Mouse (Mus musculus): Measurements from ENCODE around the gene Senp1.

Gene Senp1

GRCm38 (mm10) chr15:98002991-98003821 is 90.3 kb downstream of the Senp1 start:
- in situ Hi-C loops (cut with MboI, MseI): no loop called here

GRCm38 (mm10) chr15:98002113-98002990 is 91.2 kb downstream of the Senp1 start:
- in situ Hi-C loops (cut with MboI, MseI): no loop called here

- in situ Hi-C loops (cut with MboI, MseI): no loop called here
Observed at GRCm38 (mm10) chr15:98001321-98002112, 92.0 kb downstream of the Senp1 start.

GRCm38 (mm10) chr15:97999991-98000390 is 93.6 kb downstream of the Senp1 start:
- in situ Hi-C loops (cut with MboI, MseI): no loop called here

GRCm38 (mm10) chr15:97999546-97999945 is 94.0 kb downstream of the Senp1 start:
- in situ Hi-C loops (cut with MboI, MseI): no loop called here

GRCm38 (mm10) chr15:97996716-97997256 is 96.8 kb downstream of the Senp1 start:
- in situ Hi-C loops (cut with MboI, MseI): no loop called here

- in situ Hi-C loops (cut with MboI, MseI): no loop called here
Observed at GRCm38 (mm10) chr15:97992712-97993286, 100.7 kb downstream of the Senp1 start.

GRCm38 (mm10) chr15:97992027-97992711 is 101.4 kb downstream of the Senp1 start:
- in situ Hi-C loops (cut with MboI, MseI): no loop called here

GRCm38 (mm10) chr15:97991285-97991895 is 102.2 kb downstream of the Senp1 start:
- in situ Hi-C loops (cut with MboI, MseI): no loop called here

- in situ Hi-C loops (cut with MboI, MseI): no loop called here
Observed at GRCm38 (mm10) chr15:97990721-97991120, 102.8 kb downstream of the Senp1 start.

- in situ Hi-C loops (cut with MboI, MseI): no loop called here
Observed at GRCm38 (mm10) chr15:97990124-97990523, 103.4 kb downstream of the Senp1 start.

- in situ Hi-C loops (cut with MboI, MseI): no loop called here
Observed at GRCm38 (mm10) chr15:97989544-97989943, 104.0 kb downstream of the Senp1 start.
